Mouse (Mus musculus) neural tube, embryonic 11.5 days (tissue): ENCODE results near the gene Dennd2d. TPM values are rescaled to one million over a fixed set of nuclear protein-coding genes. Genes with fewer than 3 reads are reported as not detected.

Experiments
- ATAC-seq: fragments of 200-750 bp; cut with Nextera tagmentation; 2 replicates; pipeline ENCODE4 v1.8.0; 2017; ENCODE audit warnings: moderate number of reproducible peaks, mild to moderate bottlenecking, moderate TSS enrichment, moderate library complexity; ENCODE audit not compliant: insufficient read depth, low FRiP score, low TSS enrichment
- DNase-seq: peaks from one replicate; pipeline ENCODE4 v3.0.0-alpha.2; 2015; ENCODE audit warnings: low spot score
- H3K27ac ChIP-seq: fragments of 300-500 bp; sonication (generic); 2 replicates; pipeline ENCODE4 v1.5.1; 2014; ENCODE audit warnings: low read depth, mild to moderate bottlenecking, low read length
- H3K27me3 ChIP-seq: fragments of 300-500 bp; sonication (generic); 2 replicates; pipeline ENCODE4 v1.6.1; 2014; ENCODE audit warnings: mild to moderate bottlenecking, low read length, mixed read lengths; ENCODE audit not compliant: control insufficient read depth, insufficient read depth
- H3K36me3 ChIP-seq: fragments of 300-500 bp; sonication (generic); 2 replicates; pipeline ENCODE4 v1.6.1; 2014; ENCODE audit warnings: mild to moderate bottlenecking, low read length, moderate library complexity, mixed read lengths; ENCODE audit not compliant: control insufficient read depth, insufficient read depth
- H3K4me1 ChIP-seq: fragments of 300-500 bp; sonication (generic); 2 replicates; pipeline ENCODE4 v1.6.1; 2014; ENCODE audit warnings: low read length, mixed read lengths; ENCODE audit not compliant: control insufficient read depth, insufficient read depth
- H3K4me2 ChIP-seq: fragments of 300-500 bp; sonication (generic); 2 replicates; pipeline ENCODE4 v1.6.1; 2014; ENCODE audit warnings: low read depth, mild to moderate bottlenecking, moderate library complexity
- H3K4me3 ChIP-seq: fragments of 300-500 bp; sonication (generic); 2 replicates; pipeline ENCODE4 v1.5.1; 2014; ENCODE audit warnings: low read depth, low read length
- H3K9ac ChIP-seq: fragments of 300-500 bp; sonication (generic); 2 replicates; pipeline ENCODE4 v1.6.1; 2014; ENCODE audit warnings: mild to moderate bottlenecking, low read length
- H3K9me3 ChIP-seq: fragments of 300-500 bp; sonication (generic); 2 replicates; pipeline ENCODE4 v1.6.1; 2016; ENCODE audit warnings: low read length; ENCODE audit not compliant: control insufficient read depth
- WGBS: fragments of 180-500 bp; shearing (Covaris S2); extraction: QIAGEN DNeasy Blood & Tissue Kit; methylation state at CpG from one replicate; pipeline ENCODE4 v1.1.7; 2014; 5-methylcytosine and 5-hydroxymethylcytosine counted together
- polyA plus RNA-seq: library from polyadenylated mRNA; unstranded; fragments of >200 nt; fragmentation: Nextera tagmentation; extraction: Ambion mirVana; gene quantifications from 2 replicates; pipeline ENCODE4 v1.2.1, GENCODE M21; 2014

Gene Dennd2d
- polyA plus RNA-seq, 1 experiment from 2014 or later: 0.99 TPM

- H3K36me3 ChIP-seq: no peaks in the 10 kb centered on the region
- peak overlapping the region; percentile 90 for H3K9ac ChIP-seq
- WGBS: 0% methylated on average over 27 of the region's 27 CpGs
- H3K9me3 ChIP-seq: no peaks in the 10 kb centered on the region
- H3K4me2 ChIP-seq: peak overlapping the region; percentile 58
- ATAC-seq: peak; percentile 35
- peak overlapping the region; percentile 90 for H3K27ac ChIP-seq
- peak; percentile 39 for DNase-seq
- peaks cover 6% of the 10 kb centered on the region; the same call in 1 of the 2 replicates for H3K4me1 ChIP-seq
- peak overlapping the region; percentile 72 for H3K4me3 ChIP-seq
- H3K27me3 ChIP-seq: no peaks in the 10 kb centered on the region
Observed at GRCm38 (mm10) chr3:106547924-106548539, 65.8 kb downstream of the Dennd2d start.

GRCm38 (mm10) chr3:106548971-106549370, 66.8 kb downstream of the Dennd2d start:
- Histone ChIP-seq H3K4me3 (no peak overlapping the region), H3K4me2 (peak overlapping the region; percentile 14; the same call in 1 of the 2 replicates), H3K9ac (no peak overlapping the region), H3K36me3 (no peaks in the 10 kb centered on the region), H3K27me3 (no peaks in the 10 kb centered on the region), H3K9me3 (no peaks in the 10 kb centered on the region), H3K27ac (no peak overlapping the region), H3K4me1 (peaks cover 6% of the 10 kb centered on the region; the same call in 1 of the 2 replicates)
- DNase-seq: no peak
- ATAC-seq: no peak
- WGBS: 22% methylated on average over 3 of the region's 3 CpGs

Other genes starting within 250 kb of the Dennd2d start
- not detected in 2 replicates for gene Chil6, start 76.2 kb upstream of the Dennd2d start, polyA plus RNA-seq
- 56.6 and 57.8 TPM in 2 replicates for gene Dram2, start 65.4 kb downstream of the Dennd2d start, polyA plus RNA-seq
- 39.6 and 50.6 TPM in 2 replicates for gene Cept1, start 65.4 kb downstream of the Dennd2d start, polyA plus RNA-seq
- gene Lrif1, start 202.6 kb downstream of the Dennd2d start, polyA plus RNA-seq: 16.7 and 17.9 TPM in 2 replicates